Mouse (Mus musculus) bone marrow macrophage, adult 2 months (primary cell): ENCODE results near the gene Rreb1.

Experiments
- CTCF ChIP-seq: IDR thresholded peaks from 2 replicates; pipeline ENCODE4 v1.5.1; 2012; ENCODE audit warnings: low read depth, mild to moderate bottlenecking, low read length, moderate library complexity
- POLR2A ChIP-seq: IDR thresholded peaks from 2 replicates; pipeline ENCODE4 v1.6.1; 2012; ENCODE audit warnings: mild to moderate bottlenecking, low read depth, low read length, borderline replicate concordance

DNA sequence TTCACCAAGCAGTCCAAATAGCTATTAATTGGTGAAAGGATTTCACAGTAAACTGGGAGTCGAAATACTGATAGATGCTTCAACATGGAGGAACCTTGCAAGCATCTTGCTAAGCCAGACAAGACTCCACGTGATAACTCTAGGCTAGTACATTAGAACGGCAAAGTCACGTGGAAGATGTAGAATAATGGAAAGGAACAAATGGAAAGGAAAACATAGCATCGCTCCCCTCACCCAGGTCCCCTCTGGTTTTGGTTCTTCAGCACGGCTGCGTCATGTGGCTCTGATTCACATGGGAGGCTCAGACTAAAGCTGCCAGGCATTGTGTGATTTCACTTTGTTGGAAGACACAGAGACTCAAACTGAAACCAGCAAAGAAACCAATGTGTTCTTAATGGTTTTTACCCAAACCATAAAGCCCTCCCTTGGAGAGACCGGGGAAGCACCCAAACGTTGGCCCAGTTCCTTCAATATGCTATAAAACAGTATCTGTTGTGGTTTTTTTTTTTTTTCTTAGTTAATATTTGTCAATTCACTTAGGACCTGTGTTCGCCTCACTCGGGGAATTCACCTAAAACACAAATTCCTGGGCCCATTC is 14.6 kb downstream of the Rreb1 start:
- TF ChIP-seq CTCF (no peak), POLR2A (no peak)
